Mouse (Mus musculus) liver, postnatal 0 days (tissue): ENCODE results near the gene Ipo4.

Experiments
- CTCF ChIP-seq: sonication (generic); IDR thresholded peaks from 2 replicates; pipeline ENCODE4 v1.5.1; 2016; ENCODE audit warnings: antibody characterized with exemption, low read depth
- EP300 ChIP-seq: IDR thresholded peaks from 2 replicates; pipeline ENCODE4 v1.6.1; 2016; ENCODE audit warnings: antibody characterized with exemption, low read depth, mild to moderate bottlenecking

DNA sequence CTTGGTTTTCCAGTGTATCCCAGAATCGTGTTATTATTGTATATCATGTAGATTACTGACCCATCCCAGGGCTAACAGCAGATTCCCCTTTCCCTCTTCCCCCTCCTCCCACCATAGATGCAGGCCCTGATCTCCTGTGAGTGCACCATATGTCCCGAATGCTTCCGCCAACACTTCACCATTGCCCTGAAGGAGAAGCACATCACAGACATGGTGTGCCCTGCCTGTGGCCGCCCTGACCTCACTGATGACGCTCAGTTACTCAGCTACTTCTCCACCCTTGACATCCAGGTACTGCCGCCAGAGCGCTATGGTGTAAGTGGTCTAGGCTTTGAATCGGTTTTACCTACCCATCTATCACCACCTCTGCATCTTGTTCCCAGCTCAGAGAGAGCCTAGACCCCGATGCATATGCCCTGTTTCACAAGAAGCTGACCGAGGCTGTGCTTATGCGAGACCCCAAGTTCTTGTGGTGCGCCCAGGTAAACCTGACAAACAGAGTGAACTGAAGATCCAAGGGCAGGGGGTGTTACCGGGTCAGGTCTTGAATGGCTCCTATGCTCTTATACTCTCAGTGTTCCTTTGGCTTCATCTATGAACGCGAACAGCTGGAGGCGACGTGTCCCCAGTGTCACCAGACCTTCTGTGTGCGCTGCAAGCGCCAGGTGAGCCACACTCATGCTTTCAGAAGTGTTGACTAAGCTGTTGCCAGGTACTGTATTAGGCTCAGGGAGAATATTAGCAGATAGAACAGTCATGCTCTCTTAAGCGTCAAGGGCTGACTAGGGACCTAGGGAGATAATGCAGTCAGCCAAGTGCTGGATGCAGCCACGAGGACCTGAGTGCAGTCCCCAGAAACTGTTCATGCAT lies 37.0 kb downstream of the Ipo4 start:
- TF ChIP-seq EP300 (no peak), CTCF (no peak)
